Mouse (Mus musculus) fibroblast of lung, adult 2 months (primary cell): ENCODE measurements around the gene 9130023H24Rik.

ENCODE experiments used
- DNase-seq: peaks from one replicate; pipeline ENCODE4 v3.0.0-alpha.2; 2011; ENCODE audit warnings: low read depth

The 9130023H24Rik gene

GRCm38 (mm10) chr7:128237927-128238778 is at the start of gene 9130023H24Rik:
TSS of gene 9130023H24Rik (minus strand) at chr7:128238031.
- DNase-seq, result peak; percentile 98

GRCm38 (mm10) chr7:128285060-128285459 is 47.2 kb upstream of the 9130023H24Rik start:
- no peak for DNase-seq

DNA sequence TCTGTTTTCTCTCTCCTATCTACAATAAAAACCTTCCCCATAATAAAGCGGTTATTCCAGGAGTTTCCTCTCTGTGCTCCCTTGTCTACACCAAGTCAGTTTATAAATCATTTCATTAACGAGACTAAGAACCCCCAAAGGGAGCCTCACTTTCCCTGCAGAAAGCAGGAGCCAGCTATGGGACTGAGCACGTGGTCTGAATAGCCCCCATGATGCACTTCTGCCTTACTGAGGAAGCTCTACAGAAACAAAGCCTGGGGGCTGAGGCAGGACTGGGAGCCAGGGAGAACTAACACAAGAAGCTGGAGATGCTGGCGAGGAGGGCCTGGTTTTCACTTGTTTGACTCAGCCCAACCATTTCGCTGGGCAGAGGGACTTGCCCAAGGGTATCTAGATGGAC is 46.2 kb upstream of the 9130023H24Rik start:
- DNase-seq, result no peak

- DNase-seq, result no peak
Observed at GRCm38 (mm10) chr7:128282532-128283244, 44.9 kb upstream of the 9130023H24Rik start.

DNA sequence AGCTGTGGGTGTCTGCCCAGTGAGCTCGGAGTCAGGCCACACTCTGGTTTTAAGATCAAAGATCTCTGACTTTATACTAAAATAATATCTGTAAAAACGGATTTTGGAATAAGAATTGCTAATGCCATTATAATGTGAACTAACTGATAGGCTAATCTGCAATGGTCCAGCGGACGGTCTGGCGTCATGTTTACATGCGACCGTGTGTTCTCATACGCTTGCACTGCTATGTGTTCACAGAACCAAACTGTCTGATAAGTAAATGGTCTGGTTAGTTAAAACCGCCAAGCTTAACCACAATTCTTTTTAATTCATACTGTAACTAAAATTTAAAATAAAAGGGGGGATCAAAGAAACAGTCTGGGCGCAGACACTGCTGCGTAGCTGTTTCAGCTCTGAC is 43.9 kb upstream of the 9130023H24Rik start:
- DNase-seq, result no peak

- no peak for DNase-seq
Observed at GRCm38 (mm10) chr7:128279750-128280149, 41.9 kb upstream of the 9130023H24Rik start.

DNA sequence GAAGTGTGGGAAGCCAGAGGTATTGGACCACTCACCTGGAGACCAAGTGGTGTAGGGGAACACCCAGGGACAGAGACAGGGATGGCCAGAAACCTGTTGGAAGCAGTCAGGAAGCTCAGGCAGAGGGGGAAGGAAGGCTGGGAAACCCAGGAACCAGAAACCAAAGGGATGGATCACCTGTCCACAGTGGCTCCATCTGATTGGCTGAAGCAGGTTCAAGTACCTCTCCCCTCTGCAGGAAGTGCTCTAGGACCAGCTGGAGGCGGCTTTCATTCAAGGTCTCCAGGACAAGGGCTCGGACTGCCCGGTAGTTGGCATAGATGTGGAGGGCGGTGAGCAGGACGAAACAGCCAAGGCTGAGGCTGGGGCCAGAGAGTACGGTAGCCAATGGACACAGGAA is 38.2 kb upstream of the 9130023H24Rik start:
- no peak for DNase-seq

- DNase-seq, result no peak
Observed at GRCm38 (mm10) chr7:128271496-128271895, 33.7 kb upstream of the 9130023H24Rik start.

DNA sequence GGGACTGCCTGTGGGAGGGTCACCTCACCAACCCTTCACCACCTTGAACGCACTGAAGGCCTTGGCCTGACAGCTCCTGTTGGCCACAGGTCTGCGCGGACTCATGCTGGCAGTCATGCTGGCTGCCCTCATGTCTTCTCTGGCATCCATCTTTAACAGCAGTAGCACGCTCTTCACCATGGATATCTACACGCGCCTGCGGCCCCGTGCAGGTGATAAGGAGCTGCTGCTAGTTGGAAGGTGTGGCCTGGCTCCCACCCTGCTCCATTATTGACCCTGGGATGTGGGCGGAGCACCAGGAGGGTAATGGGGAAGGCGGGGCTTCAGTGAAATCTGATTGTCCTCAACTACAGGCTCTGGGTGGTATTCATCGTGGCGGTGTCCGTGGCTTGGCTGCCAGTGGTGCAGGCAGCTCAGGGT is 32.6 kb upstream of the 9130023H24Rik start:
- no peak for DNase-seq

DNA sequence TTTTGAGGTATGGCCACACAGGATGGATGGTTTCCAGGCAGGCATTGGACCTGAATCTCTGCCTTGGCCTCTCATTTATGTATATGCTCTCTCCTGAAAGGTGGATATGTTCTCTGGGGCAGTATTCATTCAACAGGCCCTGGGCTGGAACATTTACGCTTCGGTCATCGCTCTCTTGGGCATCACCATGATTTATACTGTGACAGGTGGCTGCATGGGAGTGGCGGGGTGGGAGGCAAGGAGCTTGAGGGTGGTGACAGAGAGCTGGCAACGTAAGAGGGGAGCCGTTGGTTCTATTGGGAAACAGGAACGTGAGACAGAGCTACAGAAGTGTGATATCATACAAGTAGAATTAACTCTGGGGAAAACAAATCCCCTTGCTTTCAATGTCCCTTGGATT is 30.0 kb upstream of the 9130023H24Rik start:
- DNase-seq, result no peak

GRCm38 (mm10) chr7:128267391-128267790 is 29.6 kb upstream of the 9130023H24Rik start:
- no peak for DNase-seq

DNA sequence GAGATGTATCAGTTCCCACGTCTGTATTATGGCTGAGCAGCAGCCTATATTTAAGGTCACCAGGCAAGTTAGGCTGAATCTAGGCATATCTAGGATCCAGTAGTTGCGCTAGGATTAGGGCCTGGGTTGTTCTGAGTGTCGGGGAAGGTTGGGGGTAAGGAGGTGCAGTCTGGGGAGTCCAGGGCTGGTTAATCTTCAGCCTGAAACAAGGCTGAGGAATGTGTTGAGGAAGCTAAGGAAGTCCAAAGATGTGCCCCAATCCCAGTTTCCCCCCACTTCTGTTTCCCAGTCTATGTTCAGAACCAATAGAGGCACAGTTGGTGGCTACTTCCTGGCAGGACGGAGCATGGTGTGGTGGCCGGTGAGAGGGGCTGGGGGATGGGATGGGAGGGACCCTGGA is 28.2 kb upstream of the 9130023H24Rik start:
- DNase-seq, result no peak

- DNase-seq, result no peak
Observed at GRCm38 (mm10) chr7:128265411-128265810, 27.6 kb upstream of the 9130023H24Rik start, which contains the start of gene Slc5a2. TSS of gene Slc5a2 (plus strand) at chr7:128265657.

DNA sequence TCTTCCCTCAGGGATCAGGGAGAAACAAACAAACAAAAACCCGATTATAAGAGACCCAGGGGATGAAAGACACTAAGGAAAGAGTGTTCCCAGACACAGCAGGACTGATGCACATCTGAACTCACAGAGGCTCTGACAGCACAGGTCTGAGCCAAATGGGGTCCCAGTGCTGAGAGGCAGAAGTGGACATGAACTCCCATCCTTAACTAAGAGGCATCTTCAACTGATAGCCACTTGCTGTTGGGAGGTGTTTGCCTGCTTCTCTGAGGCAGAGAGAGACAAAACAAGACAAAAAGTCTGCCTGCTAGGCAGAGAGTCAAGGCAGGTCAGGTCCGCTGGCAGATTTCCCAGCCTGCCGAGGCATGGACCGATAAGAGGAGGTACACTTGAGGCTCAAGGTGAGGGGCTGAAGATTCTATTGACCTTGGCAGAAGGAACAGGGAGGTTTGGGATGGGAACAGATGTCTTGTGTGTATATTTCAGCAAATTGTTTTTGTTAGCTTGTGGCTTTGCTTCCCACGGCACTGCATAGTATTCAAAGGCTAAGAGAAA is 19.0 kb upstream of the 9130023H24Rik start:
- DNase-seq, result peak; percentile 21

GRCm38 (mm10) chr7:128255757-128256156 is 17.9 kb upstream of the 9130023H24Rik start:
- no peak for DNase-seq

GRCm38 (mm10) chr7:128254978-128255377 is 17.1 kb upstream of the 9130023H24Rik start:
- no peak for DNase-seq

DNA sequence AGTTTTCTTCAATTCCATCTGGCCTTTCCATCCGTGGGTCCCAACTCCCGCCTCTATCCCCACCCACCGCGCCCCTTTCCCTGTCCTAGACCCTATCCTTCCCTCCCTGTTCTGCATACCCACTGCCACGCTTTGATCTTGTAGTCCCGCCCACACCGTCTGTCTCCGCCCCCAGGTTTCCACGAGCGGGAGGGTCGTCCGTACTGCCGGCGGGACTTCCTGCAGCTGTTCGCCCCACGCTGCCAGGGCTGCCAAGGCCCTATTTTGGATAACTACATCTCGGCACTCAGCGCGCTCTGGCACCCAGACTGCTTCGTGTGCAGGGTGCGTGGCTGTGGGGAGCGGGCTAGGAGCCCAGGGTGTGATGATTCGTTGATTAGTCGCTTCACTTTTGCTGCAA is 14.8 kb upstream of the 9130023H24Rik start:
- DNase-seq, result no peak

- no peak for DNase-seq
Observed at GRCm38 (mm10) chr7:128251946-128252345, 14.1 kb upstream of the 9130023H24Rik start.

- no peak for DNase-seq
Observed at GRCm38 (mm10) chr7:128249998-128250397, 12.2 kb upstream of the 9130023H24Rik start.

DNA sequence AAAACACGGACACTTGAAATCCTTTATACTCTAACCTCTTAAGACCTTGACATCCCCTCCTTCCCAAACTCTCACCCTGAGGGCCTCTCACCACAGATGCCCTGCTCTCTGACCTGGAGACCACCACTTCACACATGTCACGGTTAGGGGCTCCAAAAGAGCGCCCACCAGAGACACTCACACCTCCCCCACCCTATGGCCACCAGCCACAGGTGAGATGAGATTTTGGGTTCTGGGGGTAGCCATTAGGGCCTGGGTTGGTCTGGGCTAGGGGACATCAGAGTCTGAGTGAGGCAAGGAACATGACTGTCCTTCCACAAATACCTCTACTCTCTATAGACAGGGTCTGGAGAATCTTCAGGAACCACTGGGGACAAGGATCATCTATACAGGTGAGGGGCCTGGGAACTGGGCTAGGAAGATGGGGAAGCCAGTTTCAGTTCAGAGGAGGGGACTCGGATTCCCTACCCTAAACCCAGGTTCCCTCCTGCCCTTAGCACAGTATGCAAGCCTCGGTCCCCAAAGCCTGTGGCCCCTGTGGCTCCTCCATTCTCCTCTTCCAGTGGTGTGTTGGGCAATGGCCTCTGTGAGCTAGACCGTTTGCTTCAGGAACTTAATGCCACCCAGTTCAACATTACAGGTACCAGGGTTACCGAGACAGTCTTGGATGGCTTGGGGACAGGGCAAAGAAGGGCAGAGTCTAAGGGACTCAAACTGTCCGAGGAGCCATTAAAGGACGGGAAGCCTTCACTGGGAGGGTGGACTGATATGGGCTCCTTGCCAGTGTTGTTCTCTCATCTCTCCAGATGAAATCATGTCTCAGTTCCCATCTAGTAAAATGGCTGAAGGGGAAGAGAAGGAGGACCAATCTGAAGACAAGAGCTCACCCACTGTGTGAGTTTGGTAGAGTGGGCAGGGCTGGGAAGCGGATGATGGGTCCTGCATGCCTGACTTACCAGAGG is 10.5 kb upstream of the 9130023H24Rik start:
- DNase-seq, result no peak

- peak; percentile 69 for DNase-seq
Observed at GRCm38 (mm10) chr7:128247443-128247842, 9.6 kb upstream of the 9130023H24Rik start.
